In genomic region chr5:103028940-103029621, GRCm38 (mm10) we compare ENCODE assay signal across 10 mouse cellular contexts.
A peak's percentile ranks its signal among the peaks of the same experiment; 100 is the strongest.
DNase-seq lines count a peak whose midpoint lies in the region; ATAC-seq and TF ChIP-seq lines count a peak whose summit lies in the region.
"Had no signal": no experiment of that assay in that cellular context is flagged by ENCODE, and none has a peak within 500 bp of the region (broad histone marks: within the 10 kb centered on the region; RNA-seq: fewer than 3 reads in every experiment).

No protein-coding gene starts in this region.

- peak overlapping the region; percentile 59 for H3K27ac ChIP-seq in hindbrain, embryonic 13.5 days
- no peak overlapping the region for H3K27ac ChIP-seq in hindbrain, embryonic 11.5 days (ENCODE audit: low read depth, low read length)
- H3K27ac ChIP-seq in gastrocnemius, adult 2 months: no peak overlapping the region
- H3K27ac ChIP-seq in left cerebral cortex, adult 2 months: 0 out of 2 replicates have a peak overlapping the region, but pooled peaks have one; percentile 19
- H3K27ac ChIP-seq: embryonic facial prominence, embryonic 13.5 days had no signal

- H3K27me3 ChIP-seq in hindbrain, embryonic 13.5 days: no peaks in the 10 kb centered on the region
- no peaks in the 10 kb centered on the region for H3K27me3 ChIP-seq in hindbrain, embryonic 11.5 days (ENCODE audit: control insufficient read depth, insufficient read depth, low read length)
- H3K27me3 ChIP-seq: embryonic facial prominence, embryonic 13.5 days had no signal

- H3K9ac ChIP-seq in hindbrain, embryonic 13.5 days: no peak overlapping the region
- H3K9ac ChIP-seq in hindbrain, embryonic 11.5 days (ENCODE audit: low read depth, low read length): no peak overlapping the region
- H3K9ac ChIP-seq: embryonic facial prominence, embryonic 13.5 days had no signal

- H3K9me3 ChIP-seq in hindbrain, embryonic 13.5 days: no peaks in the 10 kb centered on the region
- H3K9me3 ChIP-seq in hindbrain, embryonic 11.5 days (ENCODE audit: control insufficient read depth, low read length): no peaks in the 10 kb centered on the region
- H3K9me3 ChIP-seq: embryonic facial prominence, embryonic 13.5 days had no signal

- DNase-seq in hindbrain, embryonic 11.5 days (ENCODE audit: low spot score): no peak
- peak; percentile 73 for DNase-seq in cerebellum, adult 11 months
- peak; percentile 56 for DNase-seq in gastrocnemius, adult 2 months
- DNase-seq in left cerebral cortex, adult 2 months (ENCODE audit: extremely low spot score in 1 of 2, low spot score in 2 of 2): peak; percentile 45 to 73
- DNase-seq in right cerebral cortex, postnatal 36 days (ENCODE audit: low spot score in 2 of 2): peak; percentile 41 to 52

- H3K4me1 ChIP-seq in hindbrain, embryonic 13.5 days (replicated peaks): peaks cover 9% of the 10 kb centered on the region
- H3K4me1 ChIP-seq in hindbrain, embryonic 11.5 days (replicated peaks; ENCODE audit: control insufficient read depth, insufficient read depth, low read length): no peaks in the 10 kb centered on the region

- no peaks in the 10 kb centered on the region for H3K36me3 ChIP-seq in hindbrain, embryonic 13.5 days
- H3K36me3 ChIP-seq in hindbrain, embryonic 11.5 days (ENCODE audit: control insufficient read depth, insufficient read depth, low read length): no peaks in the 10 kb centered on the region
- H3K36me3 ChIP-seq: embryonic facial prominence, embryonic 13.5 days; G1E had no signal

- H3K4me2 ChIP-seq in hindbrain, embryonic 13.5 days: no peak overlapping the region
- H3K4me2 ChIP-seq in hindbrain, embryonic 11.5 days (replicated peaks; ENCODE audit: low read depth, low read length): no peak overlapping the region
- H3K4me2 ChIP-seq: embryonic facial prominence, embryonic 13.5 days had no signal

- 58% methylated on average over 13 of the region's 13 CpGs for WGBS in hindbrain, embryonic 13.5 days
- 72% methylated on average over 13 of the region's 13 CpGs for WGBS in hindbrain, embryonic 11.5 days

- no peak for ATAC-seq in hindbrain, embryonic 13.5 days (ENCODE audit: low FRiP score)
- no peak for ATAC-seq in hindbrain, embryonic 11.5 days (ENCODE audit: low FRiP score)
- ATAC-seq in CD4-positive, CD25-positive, alpha-beta regulatory T cell, adult 4 months: no peak
- no peak for ATAC-seq in monocyte, adult 5-6 weeks (replicated peaks; ENCODE audit: insufficient number of reproducible peaks, low FRiP score, low TSS enrichment, poor library complexity, severe bottlenecking)

- no peak overlapping the region for H3K4me3 ChIP-seq in hindbrain, embryonic 13.5 days
- no peak overlapping the region for H3K4me3 ChIP-seq in hindbrain, embryonic 11.5 days (ENCODE audit: low read depth, low read length)
- H3K4me3 ChIP-seq in gastrocnemius, adult 2 months: no peak overlapping the region
- no peak overlapping the region for H3K4me3 ChIP-seq in left cerebral cortex, adult 2 months
- H3K4me3 ChIP-seq: embryonic facial prominence, embryonic 13.5 days had no signal

- TF ChIP-seq CTCF in gastrocnemius, adult 2 months (IDR thresholded peaks at IDR 0.05): no peak
- no peak for TF ChIP-seq CTCF in left cerebral cortex, adult 2 months (IDR thresholded peaks at IDR 0.05)

- intact Hi-C loops in gastrocnemius, adult 2 months (cut with DNase I): no loop called here
- intact Hi-C loops in left cerebral cortex, adult 2 months (cut with DNase I): no loop called here

Comparison
In these comparisons a context has a peak if more than half of its experiments do, and no peak if none do; other contexts are left out.
1. H3K27ac ChIP-seq: peak in hindbrain, embryonic 13.5 days (single experiment) and left cerebral cortex, adult 2 months (single experiment); none in hindbrain, embryonic 11.5 days (single experiment) and gastrocnemius, adult 2 months (single experiment).